Mouse (Mus musculus): Measurements from ENCODE around the gene Larp6. TPM values are rescaled to one million over a fixed set of nuclear protein-coding genes. Genes with fewer than 3 reads are reported as not detected.

Gene Larp6
- total and polyA plus RNA-seq, 3 experiments: not detected

GRCm38 (mm10) chr9:60692624-60693023 lies 20.2 kb upstream of the Larp6 start:
- no peak for TF ChIP-seq MYC (IDR thresholded peaks at IDR 0.05; ENCODE audit: low read depth, low read length)
- no peak for TF ChIP-seq TBP (conservative IDR thresholded peaks at IDR 0.05; ENCODE audit: low read depth, low read length)
- TF ChIP-seq ETS1 (conservative IDR thresholded peaks at IDR 0.05; ENCODE audit: low read depth, low read length): no peak
- no peak for TF ChIP-seq SIN3A (IDR thresholded peaks at IDR 0.05; ENCODE audit: low read length)
- no peak for TF ChIP-seq MAX (IDR thresholded peaks at IDR 0.05; ENCODE audit: low read length)
- TF ChIP-seq ZKSCAN1 (IDR thresholded peaks at IDR 0.05; ENCODE audit: borderline replicate concordance, low read depth, low read length): no peak
- TF ChIP-seq POLR2AphosphoS2 (IDR thresholded peaks at IDR 0.05; ENCODE audit: low read depth, low read length): no peak
- no peak for TF ChIP-seq TCF12 (IDR thresholded peaks at IDR 0.05; ENCODE audit: low read depth, low read length)
- TF ChIP-seq RCOR1 (conservative IDR thresholded peaks at IDR 0.05; ENCODE audit: low read depth, low read length): no peak
- TF ChIP-seq POLR2A (IDR thresholded peaks at IDR 0.05; ENCODE audit: low read depth, low read length): no peak
- no peak overlapping the region for H3K27ac ChIP-seq (ENCODE audit: insufficient read depth, low read depth)
- dilution Hi-C loops (cut with MboI; ENCODE audit: extremely low pct_ligation_motif_present, extremely low pct_unique_long_range_greater_than_20kb, low sequenced_read_pairs) (no loop called here), in situ Hi-C loops (cut with MboI; ENCODE audit: low pct_ligation_motif_present, low pct_unique_long_range_greater_than_20kb, low sequenced_read_pairs) (no loop called here)
- H3K4me2 ChIP-seq (ENCODE audit: insufficient read depth, low read depth, poor library complexity, severe bottlenecking): no peak overlapping the region
- peaks cover 0 to 6% of the 10 kb centered on the region in 2 experiments; a peak in 1 of 4 replicates for H3K4me1 ChIP-seq (ENCODE audit: control insufficient read depth in 1 of 2, insufficient read depth in 2 of 2)
- no peak overlapping the region for H3K4me3 ChIP-seq (replicated peaks in 1 of 3; ENCODE audit: low read depth in 2 of 3, low read length in 2 of 3, poor library complexity in 1 of 3)
- H3K36me3 ChIP-seq (replicated peaks in 1 of 2; ENCODE audit: control insufficient read depth in 1 of 2, insufficient read depth in 1 of 2, low read length in 1 of 2): no peaks in the 10 kb centered on the region
- H3K9me3 ChIP-seq (replicated peaks; ENCODE audit: low read length): peaks cover 8% of the 10 kb centered on the region
- no peak for DNase-seq (ENCODE audit: extremely low read depth)
- no peak overlapping the region for H3K9ac ChIP-seq (ENCODE audit: insufficient read depth, low read depth)
- no peaks in the 10 kb centered on the region for H3K79me2 ChIP-seq (replicated peaks; ENCODE audit: control insufficient read depth, extremely low read depth, insufficient read depth, poor library complexity, severe bottlenecking)
- peaks cover 17% of the 10 kb centered on the region for H3K27me3 ChIP-seq (replicated peaks)

GRCm38 (mm10) chr9:60693986-60694385 lies 18.8 kb upstream of the Larp6 start:
- dilution Hi-C loops (cut with MboI; ENCODE audit: extremely low pct_ligation_motif_present, extremely low pct_unique_long_range_greater_than_20kb, low sequenced_read_pairs): no loop called here
- no peaks in the 10 kb centered on the region for H3K36me3 ChIP-seq (replicated peaks in 1 of 2; ENCODE audit: control insufficient read depth in 1 of 2, insufficient read depth in 1 of 2, low read length in 1 of 2)
- H3K27me3 ChIP-seq (replicated peaks): peaks cover 23% of the 10 kb centered on the region
- peaks cover 8% of the 10 kb centered on the region for H3K9me3 ChIP-seq (replicated peaks; ENCODE audit: low read length)
- H3K4me1 ChIP-seq (ENCODE audit: control insufficient read depth in 1 of 2, insufficient read depth in 2 of 2): no peaks in the 10 kb centered on the region
- peak; percentile 28 for DNase-seq (ENCODE audit: extremely low read depth)
- no peak overlapping the region for H3K9ac ChIP-seq (ENCODE audit: insufficient read depth, low read depth)
- TF ChIP-seq TCF12 (IDR thresholded peaks at IDR 0.05; ENCODE audit: low read depth, low read length) (no peak), ZC3H11A (IDR thresholded peaks at IDR 0.05; ENCODE audit: low read depth, low read length) (no peak), MAZ (IDR thresholded peaks at IDR 0.05; ENCODE audit: low read depth, low read length) (no peak), ELF1 (IDR thresholded peaks at IDR 0.05; ENCODE audit: low read depth, low read length) (no peak), SMC3 (IDR thresholded peaks at IDR 0.05; ENCODE audit: low read depth, low read length) (peak; percentile 20; the same call in 1 of the 2 replicates), TBP (conservative IDR thresholded peaks at IDR 0.05; ENCODE audit: low read depth, low read length) (no peak), CTCF (conservative IDR thresholded peaks at IDR 0.05 in 1 of 2, IDR thresholded peaks at IDR 0.05 in 1 of 2; ENCODE audit: low read depth in 2 of 2, low read length in 2 of 2) (peak; percentile 40 to 54), RAD21 (IDR thresholded peaks at IDR 0.05; ENCODE audit: low read depth, low read length) (peak; percentile 37), EP300 (IDR thresholded peaks at IDR 0.05; ENCODE audit: low read length) (no peak), USF1 (IDR thresholded peaks at IDR 0.05; ENCODE audit: low read depth, low read length) (no peak)
- in situ Hi-C loops (cut with MboI; ENCODE audit: low pct_ligation_motif_present, low pct_unique_long_range_greater_than_20kb, low sequenced_read_pairs): no loop called here
- H3K4me2 ChIP-seq (ENCODE audit: insufficient read depth, low read depth, poor library complexity, severe bottlenecking): no peak overlapping the region
- H3K79me2 ChIP-seq (replicated peaks; ENCODE audit: control insufficient read depth, extremely low read depth, insufficient read depth, poor library complexity, severe bottlenecking): no peaks in the 10 kb centered on the region
- no peak overlapping the region for H3K4me3 ChIP-seq (replicated peaks in 1 of 3; ENCODE audit: low read depth in 2 of 3, low read length in 2 of 3, poor library complexity in 1 of 3)
- no peak overlapping the region for H3K27ac ChIP-seq (ENCODE audit: insufficient read depth, low read depth)
